In the genomic region with DNA sequence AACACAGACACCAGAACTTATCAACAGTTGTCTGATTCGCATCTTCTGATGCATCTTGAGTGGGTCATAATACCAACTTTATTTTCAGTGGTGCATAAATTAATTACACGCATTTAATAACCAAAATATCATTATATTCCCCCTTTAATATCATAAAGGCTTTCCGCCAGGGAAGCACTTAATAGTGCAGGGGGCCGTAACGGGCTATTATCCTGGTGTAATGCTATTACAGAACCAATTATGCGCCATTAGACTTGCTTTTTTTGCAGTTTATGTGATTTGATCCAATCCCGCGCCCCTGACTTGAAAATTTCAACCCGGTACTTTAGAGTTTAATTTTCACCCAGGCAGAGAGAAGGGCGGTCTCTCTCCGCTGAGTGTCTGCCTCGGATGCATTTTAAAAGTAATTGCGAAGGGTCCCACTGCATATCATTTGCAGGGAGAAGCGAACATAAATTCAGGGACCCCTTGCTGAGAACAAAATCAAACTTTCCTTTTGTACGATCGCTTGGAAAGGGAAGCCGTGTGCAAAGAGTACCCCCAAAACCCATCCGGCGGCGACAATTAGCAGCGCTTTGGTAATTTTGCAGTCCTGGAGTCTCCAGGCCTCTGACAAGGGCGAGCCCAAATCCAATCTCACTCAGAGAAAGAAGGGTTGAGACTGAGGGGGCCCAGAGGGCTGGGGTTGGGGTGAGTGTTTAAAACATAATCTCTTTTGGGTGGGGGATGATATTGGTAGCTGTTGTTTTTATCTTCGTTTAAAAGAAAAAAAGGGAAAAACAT, we compare ENCODE assay signal across 13 mouse cellular contexts. TPM values are rescaled to one million over a fixed set of nuclear protein-coding genes. Genes with fewer than 3 reads are reported as not detected.
A peak's percentile ranks its signal among the peaks of the same experiment; 100 is the strongest.
DNase-seq lines count a peak whose midpoint lies in the region; ATAC-seq and TF ChIP-seq lines count a peak whose summit lies in the region.
"Had no signal": no experiment of that assay in that cellular context is flagged by ENCODE, and none has a peak within 500 bp of the region (broad histone marks: within the 10 kb centered on the region; RNA-seq: fewer than 3 reads in every experiment).

No protein-coding gene starts in this region.

- no peak for TF ChIP-seq CTCF in midbrain, postnatal 0 days (IDR thresholded peaks at IDR 0.05)
- no peak for TF ChIP-seq CTCF in left cerebral cortex, adult 2 months (IDR thresholded peaks at IDR 0.05)

- DNase-seq in embryonic facial prominence, embryonic 10.5 days (ENCODE audit: low spot score) = peak; percentile 19
- DNase-seq in hindbrain, embryonic 14.5 days (ENCODE audit: low spot score) = no peak
- DNase-seq in midbrain, postnatal 0 days (ENCODE audit: low spot score) = no peak
- DNase-seq in left cerebral cortex, adult 2 months (ENCODE audit: extremely low spot score in 1 of 2, low spot score in 2 of 2) = no peak
- no peak for DNase-seq in adrenal gland, adult 8-10 months
- DNase-seq: spleen, adult 18-20 months had no signal

- 7% methylated on average over 23 of the region's 23 CpGs for WGBS in heart, embryonic 13.5 days
- WGBS in heart, embryonic 12.5 days = 8% methylated on average over 23 of the region's 23 CpGs
- WGBS in embryonic facial prominence, embryonic 10.5 days = 4% methylated on average over 23 of the region's 23 CpGs
- 6% methylated on average over 23 of the region's 23 CpGs for WGBS in hindbrain, embryonic 14.5 days
- 4% methylated on average over 23 of the region's 23 CpGs for WGBS in midbrain, postnatal 0 days

- no peak for ATAC-seq in heart, embryonic 13.5 days (ENCODE audit: extremely low read depth, insufficient number of reproducible peaks, low FRiP score, low TSS enrichment)
- no peak for ATAC-seq in heart, embryonic 12.5 days (ENCODE audit: insufficient number of reproducible peaks, low FRiP score)
- no peak; the same call in 1 of the 2 replicates for ATAC-seq in hindbrain, embryonic 14.5 days (ENCODE audit: low FRiP score)
- no peak for ATAC-seq in midbrain, postnatal 0 days (ENCODE audit: low FRiP score)
- no peak for ATAC-seq in erythroid progenitor cell, adult 5-6 weeks (replicated peaks; ENCODE audit: low FRiP score, poor library complexity, severe bottlenecking)

- H3K9me3 ChIP-seq in heart, embryonic 13.5 days = no peaks in the 10 kb centered on the region
- no peaks in the 10 kb centered on the region for H3K9me3 ChIP-seq in heart, embryonic 12.5 days (replicated peaks)
- H3K9me3 ChIP-seq in embryonic facial prominence, embryonic 10.5 days = no peaks in the 10 kb centered on the region
- H3K9me3 ChIP-seq in hindbrain, embryonic 14.5 days (ENCODE audit: control insufficient read depth, low read length) = no peaks in the 10 kb centered on the region
- H3K9me3 ChIP-seq in midbrain, postnatal 0 days (ENCODE audit: low read length) = no peaks in the 10 kb centered on the region
- H3K9me3 ChIP-seq: embryonic facial prominence, embryonic 13.5 days had no signal

- no peak overlapping the region for H3K9ac ChIP-seq in heart, embryonic 13.5 days
- H3K9ac ChIP-seq in heart, embryonic 12.5 days = no peak overlapping the region
- H3K9ac ChIP-seq in hindbrain, embryonic 14.5 days = no peak overlapping the region
- no peak overlapping the region for H3K9ac ChIP-seq in midbrain, postnatal 0 days (replicated peaks; ENCODE audit: low read length, poor library complexity, severe bottlenecking)
- H3K9ac ChIP-seq: embryonic facial prominence, embryonic 13.5 days; liver, embryonic 14.5 days had no signal

- H3K4me3 ChIP-seq in heart, embryonic 13.5 days = peak overlapping the region; percentile 45; the same call in 1 of the 2 replicates
- no peak overlapping the region for H3K4me3 ChIP-seq in heart, embryonic 12.5 days
- H3K4me3 ChIP-seq in embryonic facial prominence, embryonic 10.5 days = peak overlapping the region; percentile 50; the same call in 1 of the 2 replicates
- peak overlapping the region; percentile 32 for H3K4me3 ChIP-seq in hindbrain, embryonic 14.5 days (replicated peaks; ENCODE audit: low read length)
- peak overlapping the region; percentile 28; the same call in 1 of the 2 replicates for H3K4me3 ChIP-seq in midbrain, postnatal 0 days (ENCODE audit: low read depth, low read length)
- no peak overlapping the region for H3K4me3 ChIP-seq in left cerebral cortex, adult 2 months
- H3K4me3 ChIP-seq: megakaryocyte, embryonic 14.5 days had no signal

- H3K27me3 ChIP-seq in heart, embryonic 13.5 days (replicated peaks) = peaks cover 100% of the 10 kb centered on the region
- H3K27me3 ChIP-seq in heart, embryonic 12.5 days (replicated peaks) = peaks cover 94% of the 10 kb centered on the region
- H3K27me3 ChIP-seq in embryonic facial prominence, embryonic 10.5 days (replicated peaks; ENCODE audit: low read depth, poor library complexity, severe bottlenecking) = peaks cover 100% of the 10 kb centered on the region
- peaks cover 90% of the 10 kb centered on the region for H3K27me3 ChIP-seq in hindbrain, embryonic 14.5 days (ENCODE audit: control insufficient read depth, insufficient read depth, low read length)
- peaks cover 59% of the 10 kb centered on the region for H3K27me3 ChIP-seq in midbrain, postnatal 0 days (ENCODE audit: insufficient read depth, low read length)

- no peak overlapping the region for H3K27ac ChIP-seq in heart, embryonic 13.5 days (replicated peaks)
- H3K27ac ChIP-seq in heart, embryonic 12.5 days (ENCODE audit: poor library complexity, severe bottlenecking) = no peak overlapping the region
- H3K27ac ChIP-seq in embryonic facial prominence, embryonic 10.5 days (replicated peaks) = no peak overlapping the region
- no peak overlapping the region for H3K27ac ChIP-seq in hindbrain, embryonic 14.5 days
- no peak overlapping the region for H3K27ac ChIP-seq in midbrain, postnatal 0 days (ENCODE audit: low read depth, low read length)
- H3K27ac ChIP-seq in left cerebral cortex, adult 2 months = no peak overlapping the region
- H3K27ac ChIP-seq: embryonic facial prominence, embryonic 13.5 days; liver, embryonic 14.5 days had no signal

- peak overlapping the region; percentile 66; the same call in 1 of the 2 replicates for H3K4me2 ChIP-seq in heart, embryonic 13.5 days
- no peak overlapping the region for H3K4me2 ChIP-seq in heart, embryonic 12.5 days
- peak overlapping the region; percentile 56 for H3K4me2 ChIP-seq in hindbrain, embryonic 14.5 days (replicated peaks)
- peak overlapping the region; percentile 53; the same call in 1 of the 2 replicates for H3K4me2 ChIP-seq in midbrain, postnatal 0 days (ENCODE audit: low read depth, low read length, poor library complexity, severe bottlenecking)

- intact Hi-C loops in left cerebral cortex, adult 2 months (cut with DNase I) = no loop called here

- peaks cover 24% of the 10 kb centered on the region for H3K4me1 ChIP-seq in heart, embryonic 13.5 days
- peaks cover 17% of the 10 kb centered on the region for H3K4me1 ChIP-seq in heart, embryonic 12.5 days (replicated peaks)
- H3K4me1 ChIP-seq in embryonic facial prominence, embryonic 10.5 days = peaks cover 25% of the 10 kb centered on the region
- H3K4me1 ChIP-seq in hindbrain, embryonic 14.5 days (replicated peaks; ENCODE audit: control insufficient read depth, insufficient read depth, low read length) = peaks cover 24% of the 10 kb centered on the region
- H3K4me1 ChIP-seq in midbrain, postnatal 0 days (ENCODE audit: insufficient read depth, low read length) = peaks cover 5% of the 10 kb centered on the region

- no peaks in the 10 kb centered on the region for H3K36me3 ChIP-seq in heart, embryonic 13.5 days
- H3K36me3 ChIP-seq in heart, embryonic 12.5 days = no peaks in the 10 kb centered on the region
- H3K36me3 ChIP-seq in embryonic facial prominence, embryonic 10.5 days (replicated peaks) = no peaks in the 10 kb centered on the region
- H3K36me3 ChIP-seq in hindbrain, embryonic 14.5 days (replicated peaks; ENCODE audit: control insufficient read depth, insufficient read depth) = no peaks in the 10 kb centered on the region
- no peaks in the 10 kb centered on the region for H3K36me3 ChIP-seq in midbrain, postnatal 0 days (ENCODE audit: insufficient read depth, low read length)
- H3K36me3 ChIP-seq: embryonic facial prominence, embryonic 13.5 days had no signal

RNA-seq across cellular contexts. Expression of a gene that starts 0.6 kb away (rescaled TPM):
- 0.08 and 0.11 TPM in 2 replicates for polyA plus RNA-seq in heart, embryonic 13.5 days (2015; fragmentation: Nextera tagmentation; extraction: Ambion mirVana)
- polyA plus RNA-seq in heart, embryonic 12.5 days (2016; fragmentation: Nextera tagmentation; extraction: Ambion mirVana) = 0.14 TPM in 1 of 2 replicates, not detected in the other
- polyA plus RNA-seq in embryonic facial prominence, embryonic 10.5 days (2016; fragmentation: Nextera tagmentation; extraction: Ambion mirVana) = 5.1 and 7.9 TPM in 2 replicates
- 56.5 and 63.2 TPM in 2 replicates for polyA plus RNA-seq in hindbrain, embryonic 14.5 days (2014; fragmentation: Nextera tagmentation; extraction: Ambion mirVana)
- 1.8 and 3.8 TPM in 2 replicates for total RNA-seq in midbrain, postnatal 0 days (2014; rRNA removed)
- 0.60 and 0.79 TPM in 2 replicates for polyA plus RNA-seq in midbrain, postnatal 0 days (2015; fragmentation: Nextera tagmentation; extraction: Ambion mirVana)
- total RNA-seq in erythroid progenitor cell, adult 5-6 weeks (2015; ENCODE audit: low replicate concordance) = not detected in 2 replicates
- total RNA-seq in erythroid progenitor cell, adult 5-6 weeks (2017; ENCODE audit: low replicate concordance) = not detected in 2 replicates
- not detected for total RNA-seq in left cerebral cortex, adult 2 months (2021)
- 1 to 10 TPM; 2.6 to 5.4 (median 4.2) TPM for total RNA-seq in adrenal gland, adult 8-10 months (2022)
- total RNA-seq: gastrocnemius, postnatal 25 days had no signal
- polyA plus RNA-seq: liver, embryonic 14.5 days had no signal

Comparison
In these comparisons a context has a peak if more than half of its experiments do, and no peak if none do; other contexts are left out.
1. H3K4me3 ChIP-seq: peak in heart, embryonic 13.5 days (single experiment), embryonic facial prominence, embryonic 10.5 days (single experiment), hindbrain, embryonic 14.5 days (single experiment) and midbrain, postnatal 0 days (single experiment); none in heart, embryonic 12.5 days (single experiment) and left cerebral cortex, adult 2 months (single experiment).